Comparison of ENCODE assay signal across 8 mouse cellular contexts in the genomic region with DNA sequence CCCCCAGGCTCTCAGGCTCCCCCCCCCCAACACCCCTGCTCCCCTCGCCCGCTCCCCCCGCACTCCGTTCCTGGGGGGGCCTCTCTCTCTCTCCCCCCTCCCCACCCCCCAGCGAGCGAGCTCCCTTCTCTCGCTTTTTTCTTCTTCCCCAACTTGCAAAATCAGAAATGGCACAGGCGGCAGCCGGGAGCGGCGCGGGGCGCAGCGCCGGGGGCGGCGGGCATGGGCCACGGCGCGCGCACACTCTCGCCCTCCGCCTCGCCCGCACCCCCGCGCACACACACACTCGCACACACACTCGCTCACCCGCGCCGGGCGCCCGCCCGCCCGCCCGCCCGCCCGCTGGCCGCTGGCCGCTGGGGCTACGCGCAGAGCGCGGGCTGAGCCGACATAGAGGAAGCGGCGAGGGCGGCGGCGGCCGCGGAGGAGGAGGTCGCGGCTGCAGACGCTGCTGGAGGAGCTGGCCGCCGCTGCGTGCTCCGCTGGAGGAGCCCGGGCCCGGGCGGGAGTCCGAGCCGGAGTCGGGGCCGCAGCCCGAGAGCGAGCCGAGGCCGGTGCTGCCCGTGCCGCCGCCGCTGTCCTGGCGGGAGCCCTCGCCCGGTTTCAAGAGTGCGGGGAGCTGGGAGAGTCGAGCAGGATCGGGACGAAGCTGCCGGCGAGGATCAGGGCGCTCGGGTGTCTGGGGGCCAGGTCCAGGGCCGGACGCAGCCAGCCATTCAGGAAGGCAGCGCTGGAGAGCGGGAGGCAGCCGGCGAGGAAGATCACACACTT. TPM values are rescaled to one million over a fixed set of nuclear protein-coding genes. Genes with fewer than 3 reads are reported as not detected.
DNase-seq lines count a peak whose midpoint lies in the region; ATAC-seq and TF ChIP-seq lines count a peak whose summit lies in the region.

No protein-coding gene starts in this region.

- peak overlapping the region; percentile 91 for H3K9ac ChIP-seq in forebrain, postnatal 0 days
- peak overlapping the region; percentile 77 for H3K9ac ChIP-seq in intestine, embryonic 16.5 days (ENCODE audit: low read depth, low read length)
- peak overlapping the region; percentile 76 for H3K9ac ChIP-seq in lung, embryonic 15.5 days
- peak overlapping the region; percentile 98 for H3K9ac ChIP-seq in stomach, embryonic 14.5 days (replicated peaks; ENCODE audit: low read depth, low read length)

- H3K4me1 ChIP-seq in thymus, adult 2 months (replicated peaks; ENCODE audit: control insufficient read depth, insufficient read depth, low read length) = no peaks in the 10 kb centered on the region
- H3K4me1 ChIP-seq in forebrain, postnatal 0 days (ENCODE audit: insufficient read depth) = no peaks in the 10 kb centered on the region
- H3K4me1 ChIP-seq in intestine, embryonic 16.5 days (ENCODE audit: control insufficient read depth, insufficient read depth, low read length) = peaks cover 10% of the 10 kb centered on the region
- peaks cover 18% of the 10 kb centered on the region for H3K4me1 ChIP-seq in lung, embryonic 15.5 days
- peaks cover 4% of the 10 kb centered on the region; the same call in 1 of the 2 replicates for H3K4me1 ChIP-seq in stomach, embryonic 14.5 days (ENCODE audit: control insufficient read depth, insufficient read depth, low read length)

- peak overlapping the region; percentile 69 for H3K4me2 ChIP-seq in forebrain, postnatal 0 days (ENCODE audit: low read depth)
- H3K4me2 ChIP-seq in intestine, embryonic 16.5 days (ENCODE audit: low read depth, low read length) = peak overlapping the region; percentile 91
- peak overlapping the region; percentile 88 for H3K4me2 ChIP-seq in lung, embryonic 15.5 days
- peak overlapping the region; percentile 60 for H3K4me2 ChIP-seq in stomach, embryonic 14.5 days (replicated peaks; ENCODE audit: low read depth, low read length)

- DNase-seq in thymus, adult 2 months = no peak
- no peak for DNase-seq in thymus, postnatal 14 days
- peak; percentile 65 to 80 for DNase-seq in cerebellum, adult 18-20 months
- DNase-seq in forebrain, postnatal 0 days = peak; percentile 67
- DNase-seq in thymus, adult 18-20 months = no peak

- TF ChIP-seq POLR2A in thymus, adult 2 months (IDR thresholded peaks at IDR 0.05; ENCODE audit: control insufficient read depth, extremely low read depth, insufficient read depth, low read length, poor library complexity) = no peak

- H3K27me3 ChIP-seq in thymus, adult 2 months (ENCODE audit: control insufficient read depth, insufficient read depth, low read length) = peaks cover 26% of the 10 kb centered on the region; the same call in 1 of the 2 replicates
- no peaks in the 10 kb centered on the region for H3K27me3 ChIP-seq in forebrain, postnatal 0 days (ENCODE audit: insufficient read depth, low read length)
- peaks cover 33% of the 10 kb centered on the region for H3K27me3 ChIP-seq in intestine, embryonic 16.5 days (replicated peaks; ENCODE audit: control insufficient read depth, insufficient read depth, low read length)
- H3K27me3 ChIP-seq in lung, embryonic 15.5 days = peaks cover 42% of the 10 kb centered on the region
- H3K27me3 ChIP-seq in stomach, embryonic 14.5 days (ENCODE audit: control insufficient read depth, insufficient read depth, low read length) = no peaks in the 10 kb centered on the region

- no peaks in the 10 kb centered on the region for H3K9me3 ChIP-seq in forebrain, postnatal 0 days (ENCODE audit: low read length)
- no peaks in the 10 kb centered on the region for H3K9me3 ChIP-seq in intestine, embryonic 16.5 days (ENCODE audit: control insufficient read depth, low read length)
- H3K9me3 ChIP-seq in lung, embryonic 15.5 days = no peaks in the 10 kb centered on the region
- H3K9me3 ChIP-seq in stomach, embryonic 14.5 days (ENCODE audit: control insufficient read depth, low read depth, low read length) = no peaks in the 10 kb centered on the region

- no peak overlapping the region for H3K27ac ChIP-seq in thymus, adult 2 months (ENCODE audit: control insufficient read depth, insufficient read depth, low read length)
- H3K27ac ChIP-seq in forebrain, postnatal 0 days (ENCODE audit: low read depth, low read length) = peak overlapping the region; percentile 99
- H3K27ac ChIP-seq in intestine, embryonic 16.5 days (ENCODE audit: low read length) = peak overlapping the region; percentile 77
- H3K27ac ChIP-seq in lung, embryonic 15.5 days = peak overlapping the region; percentile 88
- peak overlapping the region; percentile 99 for H3K27ac ChIP-seq in stomach, embryonic 14.5 days (ENCODE audit: low read length)

- ATAC-seq in forebrain, postnatal 0 days = peak; percentile 18
- peak; percentile 54 for ATAC-seq in intestine, embryonic 16.5 days
- peak; percentile 39 for ATAC-seq in lung, embryonic 15.5 days (ENCODE audit: borderline replicate concordance, extremely low read depth, low FRiP score, low TSS enrichment)
- ATAC-seq in stomach, embryonic 14.5 days (ENCODE audit: insufficient number of reproducible peaks, insufficient read depth, low FRiP score, low read depth) = no peak

- 1% methylated on average over 74 of the region's 92 CpGs for WGBS in thymus, adult 2 months
- 2% methylated on average over 66 of the region's 92 CpGs for WGBS in forebrain, postnatal 0 days
- WGBS in intestine, embryonic 16.5 days = under 1% methylated on average over 84 of the region's 92 CpGs
- WGBS in lung, embryonic 15.5 days = under 1% methylated on average over 57 of the region's 92 CpGs
- under 1% methylated on average over 71 of the region's 92 CpGs for WGBS in stomach, embryonic 14.5 days

- no peaks in the 10 kb centered on the region for H3K36me3 ChIP-seq in thymus, adult 2 months (ENCODE audit: control insufficient read depth, insufficient read depth, low read length)
- peaks cover 10% of the 10 kb centered on the region for H3K36me3 ChIP-seq in forebrain, postnatal 0 days (ENCODE audit: insufficient read depth)
- H3K36me3 ChIP-seq in intestine, embryonic 16.5 days (ENCODE audit: control insufficient read depth, insufficient read depth, low read length) = no peaks in the 10 kb centered on the region
- no peaks in the 10 kb centered on the region for H3K36me3 ChIP-seq in lung, embryonic 15.5 days
- peaks cover 8% of the 10 kb centered on the region; the same call in 1 of the 2 replicates for H3K36me3 ChIP-seq in stomach, embryonic 14.5 days (ENCODE audit: control insufficient read depth, insufficient read depth, low read length)

- 0 out of 2 replicates have a peak overlapping the region, but pooled peaks have one; percentile 2 for H3K4me3 ChIP-seq in thymus, adult 2 months (ENCODE audit: control insufficient read depth, insufficient read depth, low read length)
- peak overlapping the region; percentile 79 for H3K4me3 ChIP-seq in forebrain, postnatal 0 days (ENCODE audit: low read depth, low read length)
- H3K4me3 ChIP-seq in intestine, embryonic 16.5 days (ENCODE audit: low read length) = peak overlapping the region; percentile 69
- H3K4me3 ChIP-seq in lung, embryonic 15.5 days = peak overlapping the region; percentile 70
- peak overlapping the region; percentile 81 for H3K4me3 ChIP-seq in stomach, embryonic 14.5 days (ENCODE audit: low read depth, low read length)

- TF ChIP-seq CTCF in thymus, adult 2 months (IDR thresholded peaks at IDR 0.05; ENCODE audit: borderline replicate concordance, control insufficient read depth, extremely low read depth, insufficient read depth, low read length, poor library complexity) = no peak
- TF ChIP-seq CTCF in forebrain, postnatal 0 days (IDR thresholded peaks at IDR 0.05; ENCODE audit: low read depth) = no peak

RNA-seq across cellular contexts. Expression of gene Nr2f1, which starts 0.5 kb away (rescaled TPM):
- 9.2 and 11.6 TPM in 2 replicates for polyA plus RNA-seq in thymus, adult 2 months (2012; rRNA removed)
- 161 and 250 TPM in 2 replicates for total RNA-seq in forebrain, postnatal 0 days (2014; rRNA removed)
- polyA plus RNA-seq in forebrain, postnatal 0 days (2015; fragmentation: Nextera tagmentation; extraction: Ambion mirVana) = 72.9 and 89.1 TPM in 2 replicates
- polyA plus RNA-seq in intestine, embryonic 16.5 days (2015; fragmentation: Nextera tagmentation; extraction: Ambion mirVana) = 0.87 and 1.2 TPM in 2 replicates
- 4.9 and 5.7 TPM in 2 replicates for polyA plus RNA-seq in lung, embryonic 15.5 days (2015; fragmentation: Nextera tagmentation; extraction: Ambion mirVana)
- polyA plus RNA-seq in stomach, embryonic 14.5 days (2014; fragmentation: Nextera tagmentation; extraction: Ambion mirVana) = 30.1 and 31.4 TPM in 2 replicates

Comparison
In these comparisons a context has a peak if more than half of its experiments do, and no peak if none do; other contexts are left out.
1. DNase-seq: peak in cerebellum, adult 18-20 months (2 of 2) and forebrain, postnatal 0 days (single experiment); none in thymus, adult 2 months (single experiment), thymus, postnatal 14 days (single experiment) and thymus, adult 18-20 months (0 of 2).
2. H3K4me3 ChIP-seq: peak in every context shown above with its lines; median percentile 81 in stomach, embryonic 14.5 days; 79 in forebrain, postnatal 0 days; 70 in lung, embryonic 15.5 days; 69 in intestine, embryonic 16.5 days; 2 in thymus, adult 2 months.
3. Peak in every context shown above with its lines, with median percentiles within 50 percentile points of each other: H3K4me2 ChIP-seq and H3K9ac ChIP-seq.